Mouse (Mus musculus) urinary bladder, postnatal 25 days (tissue): ENCODE data around the gene Kank2.
A peak's percentile ranks its signal among the peaks of the same experiment; 100 is the strongest.

ENCODE experiments used
- DNase-seq: peaks from one replicate; pipeline ENCODE4 v3.0.0; 2022; ENCODE audit warnings: low spot score

Gene Kank2

DNA sequence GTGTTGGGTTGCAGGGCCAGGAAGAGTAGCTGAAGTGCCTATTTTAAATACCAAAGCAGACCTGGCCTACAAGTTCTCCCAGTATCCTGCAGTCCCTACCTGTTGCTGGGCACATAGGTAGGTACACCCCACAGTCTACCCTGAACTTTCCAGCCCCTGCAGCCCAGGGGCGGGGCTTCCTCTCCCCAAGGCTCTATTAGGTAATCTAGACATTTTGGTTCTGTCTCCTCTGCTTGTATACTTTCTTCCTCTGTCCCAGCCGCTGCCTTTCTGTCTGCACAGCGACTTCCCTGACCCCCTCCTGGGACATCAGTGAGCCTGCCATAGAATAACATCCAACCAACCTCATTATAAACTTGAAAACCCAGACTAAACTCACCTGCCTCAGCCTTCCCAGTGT is 48.2 kb downstream of the Kank2 start:
- DNase-seq, result no peak

DNA sequence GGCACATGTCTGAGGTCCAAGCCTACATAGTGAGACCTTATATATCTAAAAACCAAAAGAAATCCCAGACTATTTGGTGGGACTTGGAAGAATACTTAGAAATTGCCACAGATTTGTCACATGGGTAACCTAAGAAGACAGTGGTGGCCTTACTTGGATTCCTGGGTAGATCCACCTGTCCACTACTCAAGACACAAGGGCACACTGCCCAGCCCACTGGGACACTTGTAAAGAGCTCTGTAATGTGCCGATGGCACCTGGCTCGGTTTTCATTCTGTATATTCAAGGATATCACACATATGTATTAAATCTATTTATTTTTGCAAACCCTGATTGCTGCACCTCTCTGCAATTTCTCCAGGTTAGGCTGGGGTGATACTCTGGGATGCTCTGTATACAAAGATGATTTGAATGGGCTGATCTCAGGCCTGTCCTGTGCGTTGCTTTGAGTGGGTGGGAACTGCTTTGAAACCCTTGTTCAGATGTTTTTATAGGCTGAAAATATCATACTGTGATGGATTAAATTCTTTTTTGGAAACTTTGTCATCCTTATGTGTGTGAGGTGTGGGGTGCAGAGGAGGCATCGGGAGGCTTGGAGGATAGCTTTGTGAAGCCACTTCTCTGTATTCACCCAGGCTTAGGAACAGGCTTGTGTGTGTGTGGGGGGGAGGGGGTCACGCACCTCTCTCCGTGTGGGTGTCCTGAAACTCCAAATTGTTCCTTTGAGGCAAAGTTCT is 49.0 kb downstream of the Kank2 start:
- no peak for DNase-seq

DNA sequence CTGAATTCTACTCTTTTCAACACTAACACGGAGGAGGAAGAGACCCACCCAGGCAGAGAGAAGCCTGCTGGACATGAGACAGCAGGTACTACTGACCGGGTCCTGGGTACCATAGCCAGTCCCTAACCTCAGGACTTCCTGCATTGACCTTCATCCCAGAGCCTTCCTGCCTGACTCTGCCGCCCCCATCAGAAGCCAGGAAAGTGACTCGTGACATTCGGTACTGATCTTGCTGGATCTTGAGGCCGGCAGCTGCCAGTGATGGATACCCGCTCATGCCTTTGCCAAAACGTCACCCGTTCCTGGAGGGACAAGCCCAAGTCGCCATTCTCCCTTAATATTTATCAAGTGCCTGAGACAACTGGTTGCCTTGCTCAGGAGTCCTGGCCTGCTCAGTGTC is 50.1 kb downstream of the Kank2 start:
- DNase-seq, result no peak

DNA sequence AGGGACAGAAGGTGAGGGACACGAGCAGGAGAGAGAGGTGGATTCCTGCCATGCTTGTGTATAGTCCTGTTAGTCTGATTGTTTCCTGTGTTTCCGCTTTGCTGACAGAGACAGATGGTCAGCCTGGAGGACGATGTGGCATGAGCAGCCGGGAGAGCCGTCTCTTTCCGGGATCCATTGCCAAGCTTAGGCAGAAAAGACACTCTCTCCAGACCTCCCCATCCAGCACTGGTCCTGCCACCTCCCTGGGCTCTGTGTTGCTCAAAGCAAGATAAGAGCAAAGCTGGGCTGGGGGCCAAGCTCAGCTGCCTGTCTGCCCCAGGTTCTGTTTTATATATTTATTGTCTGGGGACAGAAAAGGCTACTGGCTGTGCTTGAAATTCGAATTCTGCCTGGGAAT is 50.5 kb downstream of the Kank2 start:
- no peak for DNase-seq

DNA sequence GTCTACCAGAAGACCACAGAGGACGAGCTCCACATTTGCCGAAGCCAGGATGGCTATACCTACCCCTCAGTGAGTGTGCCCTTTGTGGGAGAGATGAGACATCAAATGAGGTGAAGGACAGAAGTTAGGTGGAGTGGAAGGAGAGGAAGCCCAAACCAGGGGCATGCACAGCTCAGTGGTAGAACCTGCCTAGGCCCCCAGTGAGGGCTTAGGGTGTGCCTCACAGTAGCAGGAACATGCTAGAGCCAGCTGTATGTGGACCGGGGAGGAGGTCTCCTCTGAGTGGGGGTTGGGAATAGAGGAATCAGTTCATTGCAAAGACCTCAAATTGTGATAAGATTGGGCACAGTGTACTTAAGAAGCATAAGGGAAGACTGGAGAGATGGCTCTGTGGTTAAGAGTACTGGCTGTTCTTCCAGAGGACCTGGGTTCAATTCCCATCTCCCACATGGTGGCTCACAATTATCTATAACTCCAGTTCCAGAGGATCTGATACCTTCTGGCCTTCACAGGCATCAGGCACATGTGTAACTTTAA is 51.2 kb downstream of the Kank2 start:
- DNase-seq, result no peak

DNA sequence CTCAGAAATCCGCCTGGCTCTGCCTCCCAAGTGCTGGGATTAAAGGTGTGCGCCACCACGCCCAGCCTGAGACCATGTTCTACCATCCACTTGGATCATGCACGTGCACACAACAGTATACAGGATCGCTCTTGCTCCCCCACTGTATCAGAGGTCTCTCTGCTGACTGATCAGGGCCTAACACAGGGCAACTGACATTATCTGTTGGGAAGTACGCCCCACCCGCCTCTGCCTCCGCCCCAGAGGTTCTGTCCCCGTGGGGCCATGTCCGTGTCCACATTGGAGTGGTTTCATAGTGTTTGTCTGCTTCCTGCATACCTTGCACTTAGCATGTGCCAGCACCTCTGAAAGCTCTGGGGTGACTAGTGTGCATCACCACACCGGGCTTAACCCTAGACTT is 57.0 kb downstream of the Kank2 start:
- no peak for DNase-seq

DNA sequence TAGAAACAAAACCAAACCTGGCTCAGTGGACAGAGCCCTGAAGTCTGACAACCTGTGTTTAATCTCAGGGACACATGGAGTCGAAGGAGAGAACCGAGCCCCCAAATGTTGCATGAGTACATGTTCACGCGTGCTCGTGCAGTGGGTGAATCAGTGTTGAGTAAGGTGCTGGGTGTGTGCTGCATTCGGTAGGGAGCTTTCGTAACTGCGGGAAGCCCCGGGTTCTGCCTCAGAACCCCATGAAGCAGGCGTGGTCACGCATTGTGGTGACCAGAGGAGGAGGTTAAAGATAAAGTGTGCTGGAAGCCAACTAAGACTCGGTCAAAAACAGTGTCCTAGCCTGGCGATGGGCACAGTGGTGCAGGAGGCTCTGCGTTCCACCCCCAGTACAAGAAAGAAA is 58.1 kb downstream of the Kank2 start:
- DNase-seq, result no peak

DNA sequence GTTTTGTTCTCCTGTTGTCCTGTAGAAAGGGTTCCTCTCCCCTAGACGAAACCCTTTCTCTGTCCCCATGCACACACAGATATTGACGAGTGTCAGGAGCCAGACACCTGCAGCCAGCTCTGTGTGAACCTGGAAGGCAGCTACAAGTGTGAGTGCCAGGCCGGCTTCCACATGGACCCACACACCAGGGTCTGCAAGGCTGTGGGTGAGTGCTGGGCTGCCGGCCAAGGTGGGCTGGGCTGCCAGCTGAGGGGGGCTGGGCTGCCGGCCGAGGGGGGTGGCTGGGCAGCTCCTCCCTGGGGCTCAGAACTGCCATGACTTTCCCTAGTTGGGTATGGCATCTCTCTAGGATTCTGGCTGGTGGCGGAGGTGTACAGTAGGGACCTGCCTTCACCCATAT is 59.8 kb downstream of the Kank2 start:
- no peak for DNase-seq

DNA sequence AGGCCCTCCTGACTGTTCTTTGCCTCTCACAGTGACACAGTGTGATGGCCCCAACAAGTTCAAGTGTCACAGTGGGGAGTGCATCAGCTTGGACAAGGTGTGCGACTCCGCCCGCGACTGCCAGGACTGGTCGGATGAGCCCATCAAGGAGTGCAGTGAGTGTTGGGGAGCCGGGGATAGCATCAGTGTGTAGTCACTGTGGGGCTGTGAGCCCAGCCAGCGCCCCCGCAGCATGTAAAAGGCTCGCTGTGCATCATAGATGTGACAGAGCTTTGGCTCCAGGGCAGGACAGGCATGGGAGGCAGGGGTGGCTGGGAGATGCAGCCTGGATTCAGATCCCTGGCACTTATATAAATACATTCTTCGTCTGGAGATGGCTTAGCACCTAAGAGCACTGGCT is 61.4 kb downstream of the Kank2 start:
- no peak for DNase-seq

DNA sequence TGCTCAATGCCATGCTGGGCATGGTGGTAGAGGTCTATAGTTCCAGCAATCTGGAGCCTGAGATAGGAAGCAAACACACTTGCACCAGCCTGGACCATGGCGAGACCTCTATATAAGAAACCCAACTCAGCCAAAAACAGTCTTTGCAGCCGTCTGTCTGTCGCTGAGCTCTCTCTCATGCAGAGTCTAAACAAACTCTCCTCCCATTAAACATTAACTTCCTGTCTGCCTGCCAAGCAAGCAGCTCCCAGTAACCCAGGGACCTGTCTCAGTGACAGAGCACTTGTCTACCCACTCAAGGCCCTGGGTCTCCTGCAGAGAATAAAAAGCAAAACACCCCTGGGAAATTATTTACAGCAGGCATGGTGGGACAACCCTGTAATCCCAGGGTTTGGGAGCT is 62.0 kb downstream of the Kank2 start:
- no peak for DNase-seq

DNA sequence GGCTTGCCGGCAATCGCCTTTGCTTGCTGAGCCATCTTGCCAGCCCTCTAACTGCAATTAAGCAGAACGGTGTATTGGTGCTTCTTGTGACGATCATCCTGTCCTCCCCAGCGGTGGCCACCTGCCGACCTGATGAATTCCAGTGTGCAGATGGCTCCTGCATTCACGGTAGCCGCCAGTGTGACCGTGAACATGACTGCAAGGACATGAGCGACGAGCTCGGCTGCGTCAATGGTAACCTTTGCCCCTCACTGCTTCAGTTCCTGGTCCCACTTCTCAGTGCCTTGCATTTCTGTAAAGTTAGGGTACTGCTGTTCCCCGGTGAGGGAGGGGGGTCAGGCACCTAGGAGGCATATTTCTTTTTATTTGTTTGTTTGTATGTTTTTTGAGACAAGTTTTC is 63.4 kb downstream of the Kank2 start:
- DNase-seq, result no peak

DNA sequence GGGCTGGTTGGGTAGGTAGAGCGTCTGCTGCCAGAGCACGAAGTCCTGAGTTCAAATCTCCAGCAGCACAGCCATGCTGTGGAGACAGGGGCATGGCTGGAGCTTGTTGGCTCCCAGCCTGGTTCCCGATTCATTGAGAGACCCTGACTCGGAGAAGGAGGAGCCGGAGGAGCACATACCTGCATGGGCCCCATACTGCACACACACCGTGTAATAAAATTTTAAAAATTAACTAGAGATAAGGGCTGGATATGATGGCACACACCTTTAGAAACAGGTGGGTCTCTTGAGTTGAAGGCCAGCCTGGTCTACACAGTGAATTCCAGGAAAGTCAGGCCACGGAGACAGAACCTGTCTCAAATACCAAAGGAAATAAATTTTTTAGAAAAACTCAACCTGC is 64.6 kb downstream of the Kank2 start:
- no peak for DNase-seq

DNA sequence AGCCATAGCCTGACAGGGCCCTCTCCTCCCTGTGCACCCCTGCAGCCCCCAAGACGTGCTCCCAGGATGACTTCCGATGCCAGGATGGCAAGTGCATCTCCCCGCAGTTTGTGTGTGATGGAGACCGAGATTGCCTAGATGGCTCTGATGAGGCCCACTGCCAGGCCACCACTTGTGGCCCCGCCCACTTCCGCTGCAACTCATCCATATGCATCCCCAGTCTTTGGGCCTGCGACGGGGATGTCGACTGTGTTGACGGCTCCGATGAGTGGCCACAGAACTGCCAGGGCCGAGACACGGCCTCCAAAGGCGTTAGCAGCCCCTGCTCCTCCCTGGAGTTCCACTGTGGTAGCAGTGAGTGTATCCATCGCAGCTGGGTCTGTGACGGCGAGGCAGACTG is 65.1 kb downstream of the Kank2 start:
- DNase-seq, result no peak

DNA sequence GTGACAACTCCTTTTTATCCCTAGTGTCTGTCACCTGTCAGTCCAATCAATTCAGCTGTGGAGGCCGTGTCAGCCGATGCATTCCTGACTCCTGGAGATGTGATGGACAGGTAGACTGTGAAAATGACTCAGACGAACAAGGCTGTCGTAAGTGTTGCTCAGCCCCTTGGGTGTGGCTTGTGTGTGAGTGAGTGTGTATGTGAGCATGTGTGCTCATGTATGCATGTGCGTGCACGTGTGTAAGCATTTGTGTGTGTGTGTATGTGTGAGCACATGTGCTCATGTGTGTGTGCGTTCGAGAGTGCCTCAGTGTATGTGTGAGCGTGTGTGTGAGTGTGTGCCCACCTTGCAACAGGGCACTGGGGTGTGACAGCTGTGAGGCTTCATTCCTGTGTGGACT is 66.3 kb downstream of the Kank2 start:
- DNase-seq, result no peak

DNA sequence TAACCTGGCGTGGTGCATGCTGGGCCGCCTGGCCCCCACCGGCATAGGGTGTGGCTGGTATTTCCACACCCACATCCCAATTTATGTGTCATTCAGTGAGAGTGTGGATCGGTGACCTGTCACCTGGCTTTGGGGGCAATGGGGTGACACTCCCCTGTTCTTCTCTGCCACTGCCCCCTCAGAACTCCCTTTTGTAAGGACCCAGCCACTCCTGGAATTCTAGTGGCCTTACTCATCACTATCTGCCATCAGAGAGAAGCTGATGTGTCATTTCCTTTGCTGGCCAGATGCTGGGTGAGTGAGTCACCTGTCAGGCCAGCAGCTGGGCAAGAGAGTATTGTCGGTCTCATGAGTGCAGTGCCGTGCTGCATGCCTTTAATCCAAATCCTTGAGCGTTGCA is 69.3 kb downstream of the Kank2 start:
- peak; percentile 41 for DNase-seq

DNA sequence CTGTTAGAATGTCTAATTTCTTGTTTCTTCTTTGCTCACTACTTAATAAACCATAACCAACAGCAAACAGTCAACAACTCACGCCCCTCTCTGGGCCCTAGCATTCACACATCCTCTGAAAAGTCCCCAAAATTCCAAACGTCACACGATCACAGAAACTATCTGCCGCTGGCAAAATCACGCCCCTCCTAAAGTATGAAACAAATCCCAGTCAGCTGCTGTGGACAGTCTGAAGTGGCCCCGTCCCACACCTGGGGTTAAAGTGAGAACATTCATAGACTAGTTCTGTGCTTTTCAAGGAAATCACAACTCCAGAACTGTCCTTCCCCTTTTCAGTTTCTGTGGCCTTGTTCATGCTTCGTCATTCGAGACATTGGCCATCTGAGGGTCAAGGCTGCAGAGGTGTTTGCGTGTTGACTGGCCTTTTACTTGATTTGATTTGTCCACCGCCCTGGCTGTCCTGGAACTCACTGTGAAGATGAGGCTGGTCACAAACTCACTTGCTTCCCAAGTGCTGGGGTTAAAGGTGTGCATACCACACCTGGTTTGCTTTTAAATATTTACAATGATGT is 70.2 kb downstream of the Kank2 start:
- DNase-seq, result no peak

DNA sequence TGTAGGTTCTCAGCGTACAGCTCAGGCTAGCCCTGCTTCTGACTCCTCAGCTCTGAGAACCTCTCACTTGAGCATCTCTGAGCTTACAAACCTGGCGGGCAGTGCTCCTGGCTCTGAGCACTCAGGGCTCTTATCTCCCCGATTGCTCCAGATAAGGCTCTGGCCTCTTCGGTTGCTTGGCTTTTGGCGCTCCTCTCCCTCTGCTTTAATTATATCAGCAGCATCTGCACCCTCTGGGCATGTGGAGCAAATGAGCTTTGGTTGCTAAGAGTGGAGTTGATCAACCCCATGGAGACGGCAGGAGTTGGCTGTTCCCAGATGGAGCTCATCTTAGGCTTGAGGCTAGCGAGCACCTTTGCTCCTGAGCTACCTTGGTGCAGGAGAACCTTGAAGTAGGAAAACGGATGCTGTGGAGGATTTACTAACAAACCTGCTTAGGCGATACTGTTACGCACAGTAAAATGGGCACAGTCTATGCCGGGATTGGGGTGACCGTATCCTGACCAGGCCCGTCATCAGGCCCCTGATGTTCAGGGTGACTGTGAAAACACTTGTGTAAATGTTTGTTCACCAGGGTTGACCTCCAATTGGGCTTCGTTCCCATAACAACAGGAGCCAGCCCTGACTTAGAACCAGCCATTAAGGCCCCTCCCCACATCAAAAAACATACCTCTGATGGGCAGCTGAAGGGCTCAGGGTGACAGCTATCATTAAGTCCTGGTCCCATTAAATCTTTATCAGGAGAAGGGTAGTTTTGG is 72.1 kb downstream of the Kank2 start:
- no peak for DNase-seq

DNA sequence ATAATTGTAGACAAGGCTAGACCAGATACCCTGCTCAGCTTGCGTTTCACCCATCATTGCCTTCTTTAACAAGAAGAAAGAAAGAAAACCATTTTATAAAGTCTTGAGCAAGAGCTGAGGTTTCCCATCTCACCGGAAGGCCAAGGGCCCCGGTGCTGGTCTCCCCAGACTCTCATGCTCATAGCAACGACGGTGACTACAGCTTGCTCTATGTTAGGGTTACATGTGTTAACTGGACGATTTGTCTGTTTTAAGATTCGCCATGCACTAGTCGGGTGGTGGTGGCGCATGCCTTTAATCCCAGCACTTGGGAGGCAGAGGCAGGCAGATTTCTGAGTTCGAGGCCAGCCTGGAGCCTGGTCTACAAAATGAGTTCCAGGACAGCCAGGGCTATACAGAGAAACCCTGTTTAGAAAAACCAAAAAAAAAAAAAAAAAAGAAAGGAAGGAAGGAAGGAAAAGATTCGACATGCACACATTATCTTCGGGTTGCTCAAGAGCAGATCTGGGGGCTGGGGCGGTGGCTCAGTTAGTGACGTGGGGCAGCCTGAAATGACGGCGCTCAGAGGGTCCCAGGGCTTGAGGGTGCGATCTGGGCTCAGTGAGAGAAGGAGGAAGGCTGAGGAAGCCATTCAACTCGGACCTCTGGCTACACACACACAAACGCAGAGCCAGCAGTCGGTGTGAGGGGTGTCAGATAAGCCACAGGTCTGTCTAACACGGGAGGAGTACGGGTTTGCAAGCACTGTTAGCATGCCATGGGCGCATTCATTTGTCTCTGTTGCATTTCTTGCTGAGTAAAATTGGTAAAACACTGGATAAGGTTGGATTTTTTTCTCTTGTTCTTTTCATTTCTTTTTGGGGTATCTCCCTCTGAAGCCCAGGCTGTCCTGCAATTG is 73.1 kb downstream of the Kank2 start:
- DNase-seq, result no peak

DNA sequence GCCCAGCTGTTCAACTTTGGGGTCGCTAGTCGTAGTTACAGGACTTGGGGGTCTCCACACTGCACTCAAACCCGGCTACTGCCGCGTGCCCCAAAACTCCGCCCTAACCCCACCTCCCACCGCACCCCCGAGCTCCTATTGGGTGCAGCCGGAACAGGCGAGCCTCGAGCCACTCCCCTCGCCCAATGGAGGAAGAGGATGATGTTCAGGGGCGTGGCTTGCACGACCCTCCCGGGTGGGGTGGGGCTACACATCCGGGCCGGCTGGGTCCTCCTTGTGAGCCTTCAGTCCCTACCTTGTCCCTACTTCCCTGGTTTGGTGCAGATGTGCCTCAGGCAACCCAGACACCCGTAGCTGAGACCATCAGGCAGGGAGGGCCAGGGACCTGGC is 74.4 kb downstream of the Kank2 start:
- DNase-seq, result peak; percentile 88

DNA sequence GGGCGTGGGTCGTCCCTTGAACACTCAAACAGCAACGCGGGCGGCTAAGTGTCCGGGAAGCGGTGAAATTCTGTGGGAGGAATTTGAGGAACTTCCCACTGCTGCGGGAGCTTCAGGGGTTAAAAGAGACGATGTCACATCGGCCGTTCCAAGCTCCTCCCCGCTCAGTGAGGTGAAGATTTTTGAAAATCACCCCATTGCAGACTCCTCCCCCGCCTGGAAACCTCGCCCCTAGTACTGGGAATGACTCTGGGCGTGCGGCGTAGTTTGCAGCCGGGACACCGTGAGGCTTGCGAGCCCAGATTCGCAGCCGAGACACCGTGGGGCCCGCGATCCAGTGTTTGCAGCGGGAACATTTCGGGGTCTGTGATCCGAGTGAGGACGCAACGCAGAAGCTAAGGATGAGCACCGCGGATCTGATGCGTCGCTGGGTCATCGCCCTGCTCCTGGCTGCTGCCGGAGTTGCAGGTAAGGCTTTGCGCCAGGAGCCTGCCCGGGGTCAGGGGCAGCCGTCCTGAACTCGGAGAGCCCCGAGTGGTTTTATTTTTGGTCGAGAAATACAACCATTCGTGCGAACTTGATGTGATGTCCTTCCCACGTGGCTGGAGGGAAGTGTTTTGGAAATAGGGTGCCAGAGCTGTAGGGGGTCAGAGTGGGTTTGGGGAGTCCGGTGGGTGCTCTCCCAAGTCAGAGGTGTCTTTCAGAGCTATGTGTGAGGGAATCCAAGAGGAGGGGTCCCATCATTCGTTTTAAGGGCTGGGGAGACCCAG is 75.0 kb downstream of the Kank2 start, which contains the start of gene Ldlr:
Gene Ldlr, plus strand, starts transcription at position 107 of the 770 bp plus-strand sequence.
- DNase-seq, result peak; percentile 83

DNA sequence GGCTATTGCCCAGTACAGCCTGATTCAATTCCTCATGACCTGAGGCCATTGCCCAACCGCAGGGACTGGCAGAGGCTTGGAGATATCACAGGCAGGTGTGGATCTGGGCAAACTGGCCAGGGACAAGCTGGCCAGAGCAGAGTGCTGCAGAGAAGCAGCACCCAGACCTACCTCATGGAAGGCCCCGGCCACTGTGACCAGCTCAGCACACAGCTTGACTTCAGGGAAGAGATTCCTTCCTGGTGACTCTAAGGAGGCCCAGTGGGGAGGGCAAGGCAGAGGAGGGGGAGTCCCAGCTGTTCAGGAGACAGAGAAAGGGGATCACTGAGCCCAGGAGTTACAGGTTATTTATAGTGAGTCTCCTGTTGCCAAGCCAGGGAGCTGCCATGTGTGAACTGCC is 77.5 kb downstream of the Kank2 start:
- no peak for DNase-seq
